ENCODE assay signal across 21 mouse cellular contexts in the genomic region with DNA sequence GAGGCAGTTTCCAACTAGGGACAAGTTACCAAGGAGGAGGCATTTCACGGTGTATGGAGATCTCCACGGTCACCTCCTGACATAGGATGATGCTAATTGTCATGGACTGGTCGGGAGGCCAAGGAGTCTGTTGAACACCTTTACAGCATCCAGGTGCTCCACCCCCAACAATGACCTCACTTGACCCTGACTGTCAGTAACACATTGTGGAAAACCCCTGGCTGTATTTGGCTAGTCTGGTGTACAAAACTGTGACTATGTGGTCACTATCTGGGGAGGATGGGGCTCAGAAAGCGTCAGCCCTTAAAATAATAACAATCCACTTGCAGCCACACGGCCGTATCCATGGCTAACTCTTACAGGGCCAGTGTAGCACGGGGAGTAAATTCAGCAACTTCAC.
DNase-seq lines count a peak whose midpoint lies in the region; ATAC-seq and TF ChIP-seq lines count a peak whose summit lies in the region.
"Had no signal": no experiment of that assay in that cellular context is flagged by ENCODE, and none has a peak within 500 bp of the region (broad histone marks: within the 10 kb centered on the region; RNA-seq: fewer than 3 reads in every experiment).

No protein-coding gene starts in this region.

- H3K4me3 ChIP-seq in hindbrain, embryonic 15.5 days, result no peak overlapping the region
- no peak overlapping the region for H3K4me3 ChIP-seq in hindbrain, postnatal 0 days (ENCODE audit: low read length)
- no peak overlapping the region for H3K4me3 ChIP-seq in ES-Bruce4 (ENCODE audit: low read depth, low read length)
- no peak overlapping the region for H3K4me3 ChIP-seq in limb, embryonic 11.5 days (ENCODE audit: low read depth, low read length)
- H3K4me3 ChIP-seq: embryonic facial prominence, embryonic 10.5 days; erythroblast, embryonic 14.5 days; forebrain, embryonic 10.5 days; forebrain, embryonic 15.5 days; heart, embryonic 10.5 days; heart, embryonic 15.5 days; hindbrain, embryonic 10.5 days had no signal

- 0 out of 2 replicates have a peak, but pooled peaks cover 3% of the 10 kb centered on the region for H3K4me1 ChIP-seq in hindbrain, embryonic 15.5 days (replicated peaks)
- H3K4me1 ChIP-seq in hindbrain, postnatal 0 days (ENCODE audit: insufficient read depth, low read length), result no peaks in the 10 kb centered on the region
- peaks cover 7% of the 10 kb centered on the region for H3K4me1 ChIP-seq in ES-Bruce4 (ENCODE audit: control insufficient read depth, insufficient read depth, low read length)
- H3K4me1 ChIP-seq in limb, embryonic 11.5 days (ENCODE audit: control insufficient read depth, insufficient read depth, low read length), result peaks cover 21% of the 10 kb centered on the region
- H3K4me1 ChIP-seq: heart, embryonic 15.5 days had no signal

- DNase-seq in hindbrain, postnatal 0 days (ENCODE audit: low spot score), result no peak
- no peak for DNase-seq in limb, embryonic 11.5 days (ENCODE audit: low spot score)
- DNase-seq in left cerebral cortex, postnatal 36 days (ENCODE audit: low spot score in 2 of 2), result no peak
- no peak for DNase-seq in kidney, postnatal 10 days
- DNase-seq: adrenal gland, adult 8-10 months; adrenal gland, postnatal 36 days; cerebellum, adult 2 months; gastrocnemius, postnatal 36 days; heart, adult 18-20 months; heart, postnatal 14 days had no signal

- no peak overlapping the region for H3K9ac ChIP-seq in hindbrain, embryonic 15.5 days
- no peak overlapping the region for H3K9ac ChIP-seq in hindbrain, postnatal 0 days (replicated peaks; ENCODE audit: low read length)
- H3K9ac ChIP-seq in ES-Bruce4 (ENCODE audit: low read depth, poor library complexity, severe bottlenecking), result no peak overlapping the region
- no peak overlapping the region for H3K9ac ChIP-seq in limb, embryonic 11.5 days (ENCODE audit: low read length)
- H3K9ac ChIP-seq: forebrain, embryonic 15.5 days; heart, embryonic 15.5 days; hindbrain, embryonic 14.5 days had no signal

- ATAC-seq in hindbrain, embryonic 15.5 days (ENCODE audit: low FRiP score, low read depth), result 0 out of 2 replicates have a peak, but pooled peaks have one; percentile 15
- no peak for ATAC-seq in hindbrain, postnatal 0 days
- ATAC-seq in limb, embryonic 11.5 days (ENCODE audit: insufficient number of reproducible peaks, low FRiP score, low TSS enrichment, low read depth), result no peak
- no peak for ATAC-seq in erythroblast, adult 5-6 weeks (replicated peaks; ENCODE audit: low FRiP score, poor library complexity, severe bottlenecking)
- ATAC-seq: forebrain, embryonic 15.5 days had no signal

- no peaks in the 10 kb centered on the region for H3K36me3 ChIP-seq in hindbrain, embryonic 15.5 days
- H3K36me3 ChIP-seq in hindbrain, postnatal 0 days (ENCODE audit: insufficient read depth, low read length), result no peaks in the 10 kb centered on the region
- no peaks in the 10 kb centered on the region for H3K36me3 ChIP-seq in ES-Bruce4 (ENCODE audit: control insufficient read depth, insufficient read depth, low read length, poor library complexity, severe bottlenecking)
- H3K36me3 ChIP-seq in limb, embryonic 11.5 days (ENCODE audit: control insufficient read depth, insufficient read depth, low read length), result no peaks in the 10 kb centered on the region
- H3K36me3 ChIP-seq: embryonic facial prominence, embryonic 10.5 days; forebrain, embryonic 10.5 days; forebrain, embryonic 15.5 days; heart, embryonic 10.5 days; heart, embryonic 15.5 days; hindbrain, embryonic 10.5 days had no signal

- WGBS in hindbrain, embryonic 15.5 days, result 68% methylated on average over 7 of the region's 7 CpGs
- 66% methylated on average over 7 of the region's 7 CpGs for WGBS in hindbrain, postnatal 0 days
- 40% methylated on average over 7 of the region's 7 CpGs for WGBS in limb, embryonic 11.5 days

- TF ChIP-seq EP300 in ES-Bruce4 (IDR thresholded peaks at IDR 0.05; ENCODE audit: insufficient read depth, low read depth, low read length), result peak; percentile 63; the same call in 1 of the 2 replicates

- no peak for TF ChIP-seq CTCF in hindbrain, postnatal 0 days (IDR thresholded peaks at IDR 0.05; ENCODE audit: low read depth)
- no peak for TF ChIP-seq CTCF in ES-Bruce4 (IDR thresholded peaks at IDR 0.05; ENCODE audit: low read depth, low read length)

- intact Hi-C loops in left cerebral cortex, postnatal 36 days (cut with DNase I), result no loop called here

- H3K9me3 ChIP-seq in hindbrain, embryonic 15.5 days, result no peaks in the 10 kb centered on the region
- no peaks in the 10 kb centered on the region for H3K9me3 ChIP-seq in hindbrain, postnatal 0 days (ENCODE audit: low read length)
- no peaks in the 10 kb centered on the region for H3K9me3 ChIP-seq in ES-Bruce4 (replicated peaks; ENCODE audit: control insufficient read depth, insufficient read depth, low read length, poor library complexity, severe bottlenecking)
- H3K9me3 ChIP-seq in limb, embryonic 11.5 days (ENCODE audit: control insufficient read depth, low read length), result no peaks in the 10 kb centered on the region
- H3K9me3 ChIP-seq: embryonic facial prominence, embryonic 10.5 days; forebrain, embryonic 15.5 days; heart, embryonic 15.5 days had no signal

- no peaks in the 10 kb centered on the region for H3K27me3 ChIP-seq in hindbrain, embryonic 15.5 days
- H3K27me3 ChIP-seq in hindbrain, postnatal 0 days (ENCODE audit: insufficient read depth, low read length), result no peaks in the 10 kb centered on the region
- H3K27me3 ChIP-seq in ES-Bruce4 (ENCODE audit: control insufficient read depth, insufficient read depth, low read length, poor library complexity, severe bottlenecking), result no peaks in the 10 kb centered on the region
- no peaks in the 10 kb centered on the region for H3K27me3 ChIP-seq in limb, embryonic 11.5 days (ENCODE audit: control insufficient read depth, insufficient read depth, low read length)
- H3K27me3 ChIP-seq: forebrain, embryonic 15.5 days; heart, embryonic 15.5 days had no signal

- no peak for TF ChIP-seq POLR2A in ES-Bruce4 (IDR thresholded peaks at IDR 0.05; ENCODE audit: insufficient read depth, low read length)

- H3K4me2 ChIP-seq in hindbrain, embryonic 15.5 days, result no peak overlapping the region
- H3K4me2 ChIP-seq in hindbrain, postnatal 0 days (ENCODE audit: low read depth, low read length), result no peak overlapping the region
- no peak overlapping the region for H3K4me2 ChIP-seq in limb, embryonic 11.5 days (ENCODE audit: low read depth, severe bottlenecking)
- H3K4me2 ChIP-seq: forebrain, embryonic 15.5 days; heart, embryonic 15.5 days; hindbrain, embryonic 14.5 days had no signal

- no peak overlapping the region for H3K27ac ChIP-seq in hindbrain, embryonic 15.5 days (replicated peaks)
- H3K27ac ChIP-seq in hindbrain, postnatal 0 days, result no peak overlapping the region
- H3K27ac ChIP-seq in ES-Bruce4 (ENCODE audit: insufficient read depth, low read length), result no peak overlapping the region; the same call in 1 of the 2 replicates
- H3K27ac ChIP-seq in limb, embryonic 11.5 days (replicated peaks; ENCODE audit: low read depth, low read length), result 0 out of 2 replicates have a peak overlapping the region, but pooled peaks have one; percentile 23
- H3K27ac ChIP-seq: embryonic facial prominence, embryonic 10.5 days; forebrain, embryonic 10.5 days; forebrain, embryonic 15.5 days; heart, embryonic 10.5 days; heart, embryonic 15.5 days; hindbrain, embryonic 10.5 days; hindbrain, embryonic 14.5 days had no signal
